Mouse (Mus musculus) brain, embryonic 18.5 days (tissue): ENCODE data around the gene Ndufa1.
A peak's percentile ranks its signal among the peaks of the same experiment; 100 is the strongest.
"Not testable (repeated sequence)": the region's sequence is repeated elsewhere in the genome, so short reads cannot be mapped to it uniquely, and the experiment has no call there.

Experiments used
- DNase-seq: peaks from one replicate; pipeline ENCODE4 v3.0.0-alpha.2; 2012; ENCODE audit warnings: low read depth, low spot score

The Ndufa1 gene

GRCm38 (mm10) chrX:37191105-37191743 lies at the start of gene Ndufa1, which contains the start of gene Rnf113a1:
Ndufa1 (minus strand) TSS chrX:37191163.
Rnf113a1 (plus strand) TSS chrX:37191245.
- peak; percentile 57 for DNase-seq

GRCm38 (mm10) chrX:37222158-37222557 lies 31.2 kb upstream of the Ndufa1 start, which contains the start of gene Rhox1:
Rhox1 (minus strand) TSS chrX:37222258.
- not testable (repeated sequence) for DNase-seq

GRCm38 (mm10) chrX:37210941-37211340 lies 20.0 kb upstream of the Ndufa1 start, which contains the start of gene Gm9:
Gm9 (minus strand) TSS chrX:37211041.
- DNase-seq: no peak

DNA sequence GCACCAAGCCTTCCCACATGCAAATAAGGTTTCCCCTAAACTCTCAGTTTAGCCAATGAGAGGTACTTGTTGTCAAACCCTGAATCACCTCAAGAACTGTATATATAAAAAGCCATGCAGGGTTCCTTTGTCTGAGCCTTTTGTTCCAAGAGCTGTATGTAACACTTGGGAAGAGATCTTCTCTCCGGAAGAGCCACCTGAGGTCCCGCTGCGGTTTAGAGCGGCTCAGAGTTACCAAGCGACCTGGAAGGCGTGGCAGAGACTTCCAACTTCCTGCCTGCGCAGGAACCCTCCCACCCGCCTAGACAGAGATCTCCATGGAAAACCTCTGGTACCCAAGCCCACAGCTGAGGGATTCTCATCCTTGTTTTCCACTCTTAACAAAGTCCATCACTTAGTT lies 7.7 kb upstream of the Ndufa1 start:
- DNase-seq: no peak

DNA sequence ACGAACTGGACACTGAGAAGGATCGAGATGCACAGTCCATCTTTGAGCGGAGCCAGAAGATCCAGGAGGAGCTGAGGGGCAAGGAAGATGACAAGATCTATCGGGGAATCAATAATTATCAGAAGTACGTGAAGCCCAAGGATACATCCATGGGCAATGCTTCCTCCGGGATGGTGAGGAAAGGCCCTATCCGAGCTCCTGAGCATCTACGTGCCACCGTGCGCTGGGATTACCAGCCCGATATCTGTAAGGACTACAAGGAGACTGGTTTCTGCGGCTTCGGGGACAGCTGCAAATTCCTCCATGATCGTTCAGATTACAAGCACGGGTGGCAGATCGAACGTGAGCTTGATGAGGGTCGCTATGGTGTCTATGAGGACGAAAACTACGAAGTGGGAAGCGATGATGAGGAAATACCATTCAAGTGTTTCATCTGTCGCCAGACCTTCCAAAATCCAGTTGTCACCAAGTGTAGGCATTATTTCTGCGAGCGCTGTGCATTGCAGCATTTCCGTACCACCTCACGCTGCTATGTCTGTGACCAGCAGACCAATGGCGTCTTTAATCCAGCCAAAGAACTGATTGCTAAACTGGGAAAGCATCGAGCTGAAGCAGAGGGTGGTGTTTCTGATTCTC lies 899 bp upstream of the Ndufa1 start:
- DNase-seq: no peak

DNA sequence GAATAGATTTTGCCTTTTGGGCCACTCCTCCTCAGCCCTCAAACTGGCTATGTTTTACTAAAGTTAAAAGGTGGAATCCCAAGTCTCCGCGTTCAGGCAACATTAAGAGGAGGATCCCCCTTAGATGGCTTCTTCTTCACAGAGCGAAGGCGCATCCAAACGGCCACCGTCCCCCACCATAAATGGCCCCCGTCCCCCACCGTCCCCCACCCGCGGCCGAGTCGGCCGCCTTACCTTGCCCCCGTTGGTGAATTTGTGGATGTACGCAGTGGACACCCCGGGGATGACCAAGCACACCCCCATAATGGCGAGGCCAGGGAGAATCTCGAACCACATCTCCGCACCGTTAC lies 233 bp downstream of the Ndufa1 start:
- DNase-seq: no peak

- DNase-seq: not testable (repeated sequence)
These were observed 6.6 kb downstream of the Ndufa1 start for GRCm38 (mm10) chrX:37184401-37184800.

- no peak for DNase-seq
These were observed 22.2 kb downstream of the Ndufa1 start, which contains the start of gene Akap14 for GRCm38 (mm10) chrX:37168742-37169141. Akap14 (minus strand) TSS chrX:37168842.

- no peak for DNase-seq
These were observed 23.9 kb downstream of the Ndufa1 start for GRCm38 (mm10) chrX:37167085-37167484.

GRCm38 (mm10) chrX:37163115-37163514 lies 27.8 kb downstream of the Ndufa1 start:
- no peak for DNase-seq

- no peak for DNase-seq
These were observed 29.8 kb downstream of the Ndufa1 start for GRCm38 (mm10) chrX:37161169-37161568.

DNA sequence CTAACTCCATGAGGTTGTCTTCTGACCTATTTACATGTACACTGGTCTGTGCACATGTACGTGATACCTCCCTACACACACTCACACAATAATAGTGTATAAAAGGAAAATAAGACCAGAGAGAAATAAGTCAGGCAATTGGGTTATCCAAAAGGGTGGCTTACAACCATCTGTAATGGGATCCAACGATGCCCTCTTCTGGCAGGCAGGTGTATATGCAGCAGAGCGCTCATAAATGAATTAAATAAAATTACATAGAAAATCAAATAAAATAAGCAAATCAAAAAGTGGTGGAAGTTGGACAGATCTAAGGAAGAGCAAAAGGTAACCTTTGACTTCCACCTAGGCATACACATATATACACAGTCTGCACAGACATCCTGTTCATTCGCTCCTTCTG lies 33.1 kb downstream of the Ndufa1 start:
- no peak for DNase-seq

DNA sequence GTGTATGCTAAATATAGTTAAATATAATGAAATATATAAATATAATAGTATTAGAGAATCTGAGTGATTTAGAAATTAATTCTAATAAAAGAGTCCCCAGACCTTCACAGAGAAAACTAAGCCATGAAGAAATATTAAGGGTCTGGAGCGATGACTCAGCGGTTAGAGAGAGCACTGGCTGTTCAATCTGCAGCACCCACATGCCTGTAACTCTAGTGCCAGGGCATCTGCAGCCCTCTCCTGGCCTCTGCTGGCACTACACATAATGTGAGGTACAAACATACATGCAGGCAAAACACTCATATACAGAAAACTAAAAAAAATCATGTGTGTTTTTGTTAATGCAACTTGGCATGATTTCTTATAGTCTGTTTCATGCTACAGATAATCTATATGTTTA lies 46.0 kb downstream of the Ndufa1 start:
- no peak for DNase-seq

GRCm38 (mm10) chrX:37144498-37144897 lies 46.5 kb downstream of the Ndufa1 start:
- DNase-seq: not testable (repeated sequence)

GRCm38 (mm10) chrX:37141732-37142131 lies 49.2 kb downstream of the Ndufa1 start:
- no peak for DNase-seq
